Mouse (Mus musculus) liver, postnatal 0 days (tissue): Measurements from ENCODE around the gene Gm21970.

ENCODE experiments used
- CTCF ChIP-seq: sonication (generic); IDR thresholded peaks from 2 replicates; pipeline ENCODE4 v1.5.1; 2016; ENCODE audit warnings: antibody characterized with exemption, low read depth
- EP300 ChIP-seq: IDR thresholded peaks from 2 replicates; pipeline ENCODE4 v1.6.1; 2016; ENCODE audit warnings: antibody characterized with exemption, low read depth, mild to moderate bottlenecking

GRCm38 (mm10) chr16:91362006-91362405 is 29.5 kb upstream of the Gm21970 start:
- no peak for TF ChIP-seq CTCF
- TF ChIP-seq EP300, result no peak
